Mouse (Mus musculus) forebrain, embryonic 14.5 days (tissue): ENCODE measurements around the gene Gng2. TPM values are rescaled to one million over a fixed set of nuclear protein-coding genes. Genes with fewer than 3 reads are reported as not detected.
A peak's percentile ranks its signal among the peaks of the same experiment; 100 is the strongest.
"Not testable (repeated sequence)": the region's sequence is repeated elsewhere in the genome, so short reads cannot be mapped to it uniquely, and the experiment has no call there.

Experiments
- ATAC-seq: fragments of 200-750 bp; cut with Nextera tagmentation; 2 replicates; pipeline ENCODE4 v1.8.0; 2017; ENCODE audit warnings: mild to moderate bottlenecking, moderate library complexity
- DNase-seq: peaks from one replicate; pipeline ENCODE4 v3.0.0-alpha.2; 2015; ENCODE audit warnings: low spot score
- H3K27ac ChIP-seq: fragments of 300-500 bp; sonication (generic); 2 replicates; pipeline ENCODE4 v1.5.1; 2014; ENCODE audit warnings: low read depth, mild to moderate bottlenecking, control low read depth, low read length, moderate library complexity
- H3K27me3 ChIP-seq: fragments of 300-500 bp; sonication (generic); replicated peaks from 2 replicates; pipeline ENCODE4 v1.6.1; 2014; ENCODE audit warnings: low read length, control low read depth, mixed read lengths; ENCODE audit not compliant: control insufficient read depth, insufficient read depth
- H3K36me3 ChIP-seq: fragments of 300-500 bp; sonication (generic); 2 replicates; pipeline ENCODE4 v1.6.1; 2014; ENCODE audit warnings: low read length, control low read depth; ENCODE audit not compliant: control insufficient read depth, insufficient read depth
- H3K4me1 ChIP-seq: fragments of 300-500 bp; sonication (generic); 2 replicates; pipeline ENCODE4 v1.6.1; 2014; ENCODE audit warnings: antibody characterized with exemption, low read length, control low read depth; ENCODE audit not compliant: control insufficient read depth, insufficient read depth
- H3K4me2 ChIP-seq: fragments of 300-500 bp; sonication (generic); 2 replicates; pipeline ENCODE4 v1.6.1; 2014; ENCODE audit warnings: mild to moderate bottlenecking, control low read depth, low read length
- H3K4me3 ChIP-seq: fragments of 300-500 bp; sonication (generic); 2 replicates; pipeline ENCODE4 v1.5.1; 2014; ENCODE audit warnings: low read depth, low read length, control low read depth
- H3K9ac ChIP-seq: fragments of 300-500 bp; sonication (generic); 2 replicates; pipeline ENCODE4 v1.6.1; 2014; ENCODE audit warnings: mild to moderate bottlenecking, low read length, control low read depth, moderate library complexity
- H3K9me3 ChIP-seq: fragments of 300-500 bp; sonication (generic); replicated peaks from 2 replicates; pipeline ENCODE4 v1.6.1; 2016; ENCODE audit warnings: low read length, control low read depth, mixed read lengths; ENCODE audit not compliant: control insufficient read depth
- WGBS: fragments of 180-500 bp; shearing (Covaris S2); extraction: QIAGEN DNeasy Blood & Tissue Kit; methylation state at CpG from one replicate; pipeline ENCODE4 v1.1.7; 2014; 5-methylcytosine and 5-hydroxymethylcytosine counted together
- polyA plus RNA-seq: library from polyadenylated mRNA; unstranded; fragments of >200 nt; fragmentation: Nextera tagmentation; extraction: Ambion mirVana; gene quantifications from 2 replicates; pipeline ENCODE4 v1.2.1, GENCODE M21; 2014

The Gng2 gene
- polyA plus RNA-seq, 1 experiment from 2014 or later, result 429 TPM

GRCm38 (mm10) chr14:19916315-19916714 is 61.1 kb downstream of the Gng2 start:
- Histone ChIP-seq H3K4me2 (no peak overlapping the region), H3K27ac (no peak overlapping the region), H3K4me3 (no peak overlapping the region), H3K27me3 (no peaks in the 10 kb centered on the region), H3K9me3 (no peaks in the 10 kb centered on the region), H3K9ac (no peak overlapping the region), H3K4me1 (peaks cover 14% of the 10 kb centered on the region), H3K36me3 (peaks cover 25% of the 10 kb centered on the region)
- ATAC-seq (no peak), DNase-seq (no peak)
- 85% methylated on average over 2 of the region's 2 CpGs for WGBS

- Histone ChIP-seq H3K36me3 (peaks cover 20% of the 10 kb centered on the region), H3K9ac (no peak overlapping the region), H3K4me1 (no peaks in the 10 kb centered on the region), H3K4me3 (no peak overlapping the region), H3K4me2 (no peak overlapping the region), H3K27ac (no peak overlapping the region), H3K9me3 (no peaks in the 10 kb centered on the region), H3K27me3 (no peaks in the 10 kb centered on the region)
- ATAC-seq, result 0 out of 2 replicates have a peak, but pooled peaks have one; percentile 18
- 89% methylated on average over 3 of the region's 3 CpGs for WGBS
- no peak for DNase-seq
These were observed 64.5 kb downstream of the Gng2 start for GRCm38 (mm10) chr14:19912891-19913290.

- ATAC-seq (peak; percentile 85), DNase-seq (peak; percentile 91)
- 29% methylated on average over 5 of the region's 5 CpGs for WGBS
- H3K4me1 ChIP-seq, result peaks cover 21% of the 10 kb centered on the region
- H3K4me3 ChIP-seq, result no peak overlapping the region
- H3K27ac ChIP-seq, result peak overlapping the region; percentile 65; the same call in 1 of the 2 replicates
- no peaks in the 10 kb centered on the region for H3K27me3 ChIP-seq
- no peak overlapping the region for H3K4me2 ChIP-seq
- no peaks in the 10 kb centered on the region for H3K9me3 ChIP-seq
- peaks cover 11% of the 10 kb centered on the region; the same call in 1 of the 2 replicates for H3K36me3 ChIP-seq
- no peak overlapping the region for H3K9ac ChIP-seq
These were observed 71.8 kb downstream of the Gng2 start for GRCm38 (mm10) chr14:19905615-19906014.

GRCm38 (mm10) chr14:19904821-19905220 is 72.6 kb downstream of the Gng2 start:
- 26% methylated on average over 3 of the region's 3 CpGs for WGBS
- H3K9me3 ChIP-seq, result no peaks in the 10 kb centered on the region
- peak overlapping the region; percentile 65 for H3K27ac ChIP-seq
- H3K4me1 ChIP-seq, result peaks cover 21% of the 10 kb centered on the region
- no peak overlapping the region for H3K4me3 ChIP-seq
- H3K9ac ChIP-seq, result no peak overlapping the region
- no peak overlapping the region for H3K4me2 ChIP-seq
- ATAC-seq, result no peak
- DNase-seq, result no peak
- H3K36me3 ChIP-seq, result peaks cover 11% of the 10 kb centered on the region; the same call in 1 of the 2 replicates
- no peaks in the 10 kb centered on the region for H3K27me3 ChIP-seq

GRCm38 (mm10) chr14:19904031-19904430 is 73.4 kb downstream of the Gng2 start:
- WGBS, result 34% methylated on average over 5 of the region's 5 CpGs
- ATAC-seq, result no peak
- Histone ChIP-seq H3K9ac (no peak overlapping the region), H3K27ac (peak overlapping the region; percentile 44; the same call in 1 of the 2 replicates), H3K4me3 (no peak overlapping the region), H3K4me2 (no peak overlapping the region), H3K9me3 (no peaks in the 10 kb centered on the region), H3K4me1 (peaks cover 21% of the 10 kb centered on the region), H3K36me3 (peaks cover 11% of the 10 kb centered on the region; the same call in 1 of the 2 replicates), H3K27me3 (no peaks in the 10 kb centered on the region)
- DNase-seq, result no peak

DNA sequence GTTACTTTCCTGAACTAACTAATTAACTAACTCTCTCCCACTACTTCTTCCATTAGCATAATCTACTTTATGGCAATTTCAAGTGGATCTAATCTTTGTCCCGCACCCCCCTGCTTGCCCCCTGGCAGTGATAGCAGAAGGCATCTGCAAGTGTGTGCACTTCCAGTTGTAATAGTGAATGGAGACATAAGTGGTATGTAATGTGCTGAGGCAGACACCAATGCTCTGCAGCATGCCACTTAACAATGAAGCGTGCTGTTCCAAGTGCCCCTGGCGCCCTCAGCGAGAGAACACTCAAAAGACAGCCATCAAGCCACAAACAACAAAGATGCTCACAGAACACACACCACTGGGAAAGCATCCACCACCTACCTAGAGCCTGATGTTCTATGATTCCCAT is 76.9 kb downstream of the Gng2 start:
- Histone ChIP-seq H3K36me3 (0 out of 2 replicates have a peak, but pooled peaks cover 4% of the 10 kb centered on the region), H3K9me3 (no peaks in the 10 kb centered on the region), H3K9ac (no peak overlapping the region), H3K4me2 (no peak overlapping the region), H3K27me3 (no peaks in the 10 kb centered on the region), H3K27ac (no peak overlapping the region), H3K4me1 (peaks cover 12% of the 10 kb centered on the region), H3K4me3 (no peak overlapping the region)
- WGBS, result 68% methylated on average over 4 of the region's 4 CpGs
- DNase-seq (no peak), ATAC-seq (peak; percentile 48; the same call in 1 of the 2 replicates)

DNA sequence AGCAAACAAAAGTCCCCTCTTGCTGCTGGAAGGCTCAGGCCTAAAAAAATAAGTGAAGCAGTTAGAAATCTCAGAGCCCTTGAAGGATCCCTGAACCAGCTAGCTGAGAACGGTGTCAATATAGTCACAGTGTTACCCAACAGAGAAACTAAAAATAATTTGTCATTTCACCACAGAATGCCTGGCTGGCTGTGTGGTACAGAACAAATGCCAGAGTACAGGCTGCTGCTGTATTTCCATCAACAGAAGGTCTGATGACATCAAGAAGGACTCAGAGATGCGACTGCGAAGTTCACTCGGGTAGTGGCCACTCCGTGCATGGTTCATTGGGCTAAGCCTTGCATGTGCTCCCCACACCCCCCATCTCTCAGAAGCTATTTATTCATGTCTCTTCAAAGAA is 89.9 kb downstream of the Gng2 start:
- H3K4me2 ChIP-seq, result no peak overlapping the region
- 92% methylated on average over 5 of the region's 5 CpGs for WGBS
- H3K9ac ChIP-seq, result no peak overlapping the region
- no peaks in the 10 kb centered on the region for H3K27me3 ChIP-seq
- H3K4me1 ChIP-seq, result no peaks in the 10 kb centered on the region
- ATAC-seq (no peak), DNase-seq (no peak)
- no peak overlapping the region for H3K4me3 ChIP-seq
- peaks cover 46% of the 10 kb centered on the region for H3K36me3 ChIP-seq
- H3K27ac ChIP-seq, result no peak overlapping the region
- H3K9me3 ChIP-seq, result no peaks in the 10 kb centered on the region

DNA sequence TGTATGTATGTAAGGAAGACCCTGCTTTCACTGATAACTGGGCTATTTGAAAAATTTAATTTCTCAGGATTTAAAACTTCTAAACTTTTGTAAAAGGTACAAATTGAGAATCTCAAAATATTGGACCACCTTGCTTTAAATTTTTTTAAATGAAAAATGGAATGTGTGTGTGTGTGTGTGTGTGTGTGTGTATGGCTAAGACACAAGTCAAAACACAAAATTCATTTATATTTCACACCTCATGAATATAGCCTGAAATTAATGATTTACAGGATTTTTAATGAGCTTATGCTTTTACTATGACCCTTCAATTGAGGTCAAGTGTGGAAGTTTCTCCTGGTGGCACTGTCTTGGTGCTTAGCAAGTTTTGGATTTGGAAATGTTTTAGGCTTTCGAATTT is 93.0 kb downstream of the Gng2 start:
- 91% methylated on average over 1 of the region's 1 CpGs for WGBS
- not testable (repeated sequence) for ATAC-seq, H3K4me3 ChIP-seq, H3K27ac ChIP-seq, H3K9me3 ChIP-seq, H3K9ac ChIP-seq, DNase-seq, H3K4me1 ChIP-seq, H3K4me2 ChIP-seq, H3K27me3 ChIP-seq
- H3K36me3 ChIP-seq, result peaks cover 28% of the 10 kb centered on the region

DNA sequence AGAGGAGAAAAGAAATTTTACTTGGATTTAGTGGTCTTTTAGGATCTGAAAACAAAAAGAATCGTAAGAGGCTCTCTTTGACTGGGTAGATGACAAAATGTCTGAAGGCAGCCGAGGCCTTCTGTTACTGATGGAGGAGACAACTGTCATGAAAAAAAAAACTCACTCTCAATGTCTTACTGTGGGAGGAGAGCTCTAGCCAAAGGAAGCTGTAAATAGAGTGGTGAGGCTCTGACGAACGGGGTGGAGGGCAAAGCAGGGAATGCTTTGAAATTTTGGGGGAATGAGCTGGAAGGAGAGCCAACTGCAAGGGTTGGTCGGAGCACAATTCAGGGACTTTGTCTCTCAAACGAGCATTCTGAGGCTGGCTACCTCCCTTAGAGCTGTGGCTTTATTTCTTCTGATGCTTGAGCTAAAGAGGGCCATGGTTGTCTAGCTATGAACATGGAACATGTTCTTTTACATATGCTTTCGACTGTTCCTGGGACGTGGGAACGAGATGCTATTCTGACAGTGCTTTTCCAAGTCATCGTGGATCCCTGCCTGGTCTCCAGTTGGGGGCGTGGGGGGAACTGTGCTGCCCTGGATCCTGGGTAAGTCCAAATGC is 103.1 kb downstream of the Gng2 start:
- no peaks in the 10 kb centered on the region for H3K4me1 ChIP-seq
- H3K9ac ChIP-seq, result no peak overlapping the region
- no peak overlapping the region for H3K4me3 ChIP-seq
- 72% methylated on average over 11 of the region's 11 CpGs for WGBS
- no peak for ATAC-seq
- no peak overlapping the region for H3K27ac ChIP-seq
- no peak overlapping the region for H3K4me2 ChIP-seq
- H3K9me3 ChIP-seq, result no peaks in the 10 kb centered on the region
- peaks cover 34% of the 10 kb centered on the region for H3K36me3 ChIP-seq
- no peak for DNase-seq
- H3K27me3 ChIP-seq, result no peaks in the 10 kb centered on the region
